Mouse (Mus musculus) left cerebral cortex, adult 2 months (tissue): ENCODE results near the gene Jtb. TPM values are rescaled to one million over a fixed set of nuclear protein-coding genes. Genes with fewer than 3 reads are reported as not detected.

ENCODE experiments used
- DNase-seq, 2 experiments: peaks; one replicate each; pipeline ENCODE4 v3.0.0; 2021 to 2022; ENCODE audit warnings: low spot score in 2 of 2, mixed read lengths in 1 of 2; ENCODE audit errors: extremely low spot score in 1 of 2
- H3K27ac ChIP-seq: fragments of 200-600 bp; 2 replicates; pipeline ENCODE4 v1.8.1; 2022
- H3K4me3 ChIP-seq: fragments of 200-600 bp; 2 replicates; pipeline ENCODE4 v1.8.1; 2022
- CTCF ChIP-seq: fragments of 200-600 bp; IDR thresholded peaks from 2 replicates; pipeline ENCODE4 v1.8.1; 2022; ENCODE audit warnings: antibody characterized with exemption, mild to moderate bottlenecking, moderate library complexity
- intact Hi-C: fragments of 180-260 bp; cut with DNase I; formaldehyde crosslinking; loops from one replicate; pipeline ENCODE4 v1.15.1; 2025
- total RNA-seq, 2 experiments: library from RNA; stranded (reverse); gene quantifications; 2 replicates each; pipeline ENCODE4 v1.2.3; 2021

Jtb gene
- total RNA-seq, 2 experiments from 2014 or later = 43.8 to 49.5 TPM

GRCm38 (mm10) chr3:90253653-90254418 lies 22.4 kb downstream of the Jtb start, which contains the start of gene Crtc2:
Crtc2 (plus strand) TSS chr3:90254163.
- H3K4me3 ChIP-seq = peak within 1 kb of the TSS; percentile 96

GRCm38 (mm10) chr3:90254419-90255193 lies 23.2 kb downstream of the Jtb start:
- DNase-seq = no peak
- intact Hi-C loops = no loop called here
- TF ChIP-seq CTCF = no peak
- Histone ChIP-seq H3K4me3 (peak overlapping the region; percentile 96), H3K27ac (peak overlapping the region; percentile 89)

More at GRCm38 (mm10) chr3:90253653-90254418, 22.4 kb downstream of the Jtb start, which contains the start of gene Crtc2:
- DNase-seq = peak; percentile 94 to 97
- peak within 1 kb of the TSS; percentile 89 for H3K27ac ChIP-seq
- TF ChIP-seq CTCF = no peak
- intact Hi-C loops = no loop called here

DNA sequence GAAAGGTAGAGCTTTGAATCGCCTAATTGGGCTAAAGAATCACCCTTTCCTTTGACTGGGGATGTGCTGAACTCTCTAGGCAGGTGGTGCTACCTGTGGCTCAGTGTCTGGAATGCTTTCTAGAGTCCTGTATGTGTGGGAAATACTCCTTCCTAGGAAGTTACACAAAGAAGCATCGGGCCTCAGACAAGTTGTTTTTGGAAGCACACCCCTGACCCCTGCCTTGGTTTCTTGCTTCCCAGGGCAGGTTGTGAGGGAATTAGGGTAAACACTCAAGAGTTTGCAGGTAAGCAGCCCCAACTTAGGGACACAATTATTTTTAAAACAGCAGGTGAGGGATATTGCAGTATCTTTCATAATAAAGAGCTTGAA lies 23.8 kb downstream of the Jtb start:
- intact Hi-C loops = no loop called here
- DNase-seq = no peak
- TF ChIP-seq CTCF = no peak
- Histone ChIP-seq H3K27ac (no peak overlapping the region; the same call in 1 of the 2 replicates), H3K4me3 (peak overlapping the region; percentile 96)

GRCm38 (mm10) chr3:90255784-90256353 lies 24.5 kb downstream of the Jtb start:
- TF ChIP-seq CTCF = no peak
- no peak overlapping the region for H3K4me3 ChIP-seq
- no peak overlapping the region for H3K27ac ChIP-seq
- no peak for DNase-seq
- intact Hi-C loops = no loop called here

DNA sequence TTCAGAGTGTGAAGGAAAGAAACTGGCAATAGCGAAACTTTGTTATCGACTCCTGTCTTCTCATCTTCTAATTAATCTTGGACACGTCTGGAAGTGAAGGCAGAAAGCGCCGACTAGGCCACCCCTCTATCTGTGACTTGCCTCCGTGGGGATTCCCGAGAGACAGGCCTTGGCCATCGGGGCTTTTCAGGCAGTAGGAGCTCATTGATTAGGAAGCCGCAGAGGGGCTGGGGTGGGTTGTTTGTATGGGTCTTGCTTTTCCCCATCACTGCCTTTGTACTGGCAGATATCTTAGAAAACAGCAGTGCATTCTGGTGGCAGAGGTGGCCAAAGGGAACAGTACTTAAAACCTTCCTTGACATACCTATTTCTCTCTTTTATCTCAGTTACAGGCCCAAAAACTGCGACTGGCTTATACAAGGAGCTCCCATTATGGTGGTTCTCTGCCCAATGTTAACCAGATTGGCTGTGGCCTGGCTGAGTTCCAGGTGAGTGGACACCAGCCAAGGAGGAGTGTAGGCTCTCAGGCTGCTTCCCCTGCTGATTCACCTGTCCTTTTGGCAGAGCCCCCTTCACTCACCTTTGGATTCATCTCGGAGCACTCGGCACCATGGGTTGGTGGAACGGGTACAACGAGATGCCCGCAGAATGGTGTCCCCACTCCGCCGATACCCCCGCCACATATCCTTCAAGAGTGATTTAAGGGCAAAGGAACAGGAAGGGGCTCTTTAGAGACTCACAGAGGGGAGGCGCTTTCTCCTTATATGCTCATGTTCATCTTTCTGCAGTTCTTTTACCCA lies 25.5 kb downstream of the Jtb start:
- TF ChIP-seq CTCF = no peak
- no peak overlapping the region for H3K27ac ChIP-seq
- intact Hi-C loops = no loop called here
- no peak overlapping the region for H3K4me3 ChIP-seq
- DNase-seq = no peak

DNA sequence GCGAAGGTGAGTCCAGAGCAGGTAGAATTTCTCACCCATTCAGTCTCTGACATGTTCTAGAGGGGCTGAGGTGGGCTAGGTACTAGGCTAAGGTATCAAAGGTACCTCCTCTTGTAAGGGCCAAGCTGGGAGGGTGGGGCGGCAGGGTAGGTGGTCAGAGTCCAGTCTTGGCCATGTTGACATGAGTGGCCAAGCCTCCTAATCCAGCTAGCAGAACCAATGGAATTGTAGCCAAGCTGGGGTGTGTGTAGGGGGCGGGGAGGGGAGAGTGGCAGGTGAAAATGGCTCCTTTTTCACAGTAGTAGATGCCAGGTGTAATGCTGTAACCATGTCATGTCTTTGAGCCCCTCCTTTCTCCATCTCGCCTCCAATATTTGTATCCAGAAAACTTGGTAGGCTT lies 27.1 kb downstream of the Jtb start:
- intact Hi-C loops = no loop called here

DNA sequence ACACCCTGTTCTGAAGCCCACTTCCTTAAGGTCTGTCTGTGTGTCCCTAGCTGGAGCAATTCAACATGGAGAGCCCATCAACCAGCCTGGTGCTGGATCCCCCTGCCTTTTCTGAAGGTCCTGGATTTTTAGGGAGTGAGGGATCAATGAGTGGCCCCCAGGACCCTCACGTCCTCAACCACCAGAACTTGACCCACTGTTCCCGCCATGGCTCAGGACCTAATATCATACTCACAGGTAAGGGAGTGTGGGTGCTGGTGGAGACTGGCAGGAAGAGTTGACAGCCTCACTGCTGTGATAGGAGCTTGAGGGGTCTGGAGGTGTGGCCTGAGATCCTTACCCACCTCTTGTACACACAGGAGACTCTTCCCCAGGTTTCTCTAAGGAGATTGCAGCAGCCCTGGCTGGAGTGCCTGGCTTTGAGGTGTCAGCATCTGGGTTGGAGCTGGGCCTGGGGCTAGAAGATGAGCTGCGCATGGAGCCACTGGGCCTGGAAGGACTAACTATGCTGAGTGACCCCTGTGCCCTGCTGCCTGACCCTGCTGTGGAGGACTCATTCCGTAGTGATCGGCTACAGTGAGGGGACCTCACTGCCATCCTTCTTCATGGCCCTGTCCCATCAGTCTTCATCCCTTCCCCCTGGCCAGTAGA lies 31.8 kb downstream of the Jtb start:
- Histone ChIP-seq H3K27ac (no peak overlapping the region), H3K4me3 (no peak overlapping the region)
- DNase-seq = no peak
- intact Hi-C loops = no loop called here
- TF ChIP-seq CTCF = no peak

More for the DNA sequence above, 27.1 kb downstream of the Jtb start:
- H3K4me3 ChIP-seq = no peak overlapping the region
- H3K27ac ChIP-seq = no peak overlapping the region
- no peak for TF ChIP-seq CTCF
- DNase-seq = no peak

DNA sequence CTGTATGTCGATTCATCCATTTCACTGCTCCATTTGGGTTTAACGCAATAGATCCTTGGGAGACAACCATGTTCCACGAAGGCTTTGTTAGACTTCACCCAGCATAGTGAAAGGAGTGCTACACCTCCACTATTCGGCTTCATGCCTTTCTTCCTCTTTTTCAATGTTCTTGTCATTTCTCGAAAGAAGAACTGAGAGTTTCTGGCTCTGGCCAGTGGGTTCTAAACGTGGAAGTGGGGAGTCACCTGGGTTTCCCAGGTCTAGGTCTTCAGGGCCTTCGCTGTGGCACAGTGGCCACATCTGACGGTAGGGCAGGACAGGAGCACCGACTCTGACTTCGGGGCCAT lies 33.3 kb downstream of the Jtb start:
- no peak for DNase-seq
- no peak for TF ChIP-seq CTCF
- peak overlapping the region; percentile 97 for H3K4me3 ChIP-seq
- H3K27ac ChIP-seq = peak overlapping the region; percentile 98
- intact Hi-C loops = loop anchor here (2.0 kb wide), 2 partner anchors 28 to 108 kb away; partner anchors contain the start of gene Gatad2b

DNA sequence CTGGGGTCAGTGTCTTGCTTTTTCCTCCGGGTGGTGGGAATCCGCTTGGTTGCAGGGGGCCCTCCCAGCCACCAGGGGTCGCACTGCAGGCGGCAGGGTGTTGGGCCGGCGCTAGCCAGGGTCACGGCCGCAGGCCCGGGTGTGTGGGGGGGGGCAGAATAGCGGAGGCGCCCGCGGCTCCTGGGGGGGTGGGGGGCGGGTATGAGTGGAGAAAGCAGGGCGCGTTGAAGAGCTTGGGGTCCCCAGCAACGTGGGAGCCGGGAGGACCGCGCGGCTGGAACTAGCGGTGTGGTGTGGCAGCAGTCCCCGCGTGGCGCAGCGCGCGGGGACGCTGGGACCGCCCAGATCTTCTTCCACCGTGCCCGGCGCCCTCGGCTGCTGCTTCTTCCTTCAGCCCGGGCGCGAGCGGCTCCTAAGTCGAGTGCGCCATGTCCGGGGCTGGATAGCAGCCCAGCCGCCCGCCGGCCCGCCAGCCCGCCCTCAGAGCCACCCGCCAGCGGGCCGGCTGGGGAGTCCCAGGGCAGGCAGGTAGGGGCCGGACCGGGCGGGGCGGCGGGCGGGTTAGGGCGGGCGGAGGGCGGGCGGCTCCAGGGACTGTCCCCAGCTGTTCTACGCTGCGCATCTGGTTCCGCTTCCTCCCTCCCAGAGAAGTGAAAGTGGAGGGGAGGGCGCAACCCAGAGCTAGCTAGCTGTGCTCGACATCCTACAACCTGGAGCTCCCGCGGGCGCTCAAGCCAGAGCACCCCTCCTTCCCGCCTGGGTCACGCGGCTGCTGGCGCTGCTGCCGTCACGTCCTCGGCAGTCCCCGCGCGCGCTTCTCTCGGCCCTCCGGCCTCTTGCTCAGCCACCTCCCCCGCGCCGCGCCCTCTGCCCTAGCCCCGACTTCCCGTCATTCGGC lies 33.9 kb downstream of the Jtb start, which contains the start of gene Dennd4b:
Dennd4b (plus strand) TSS at position 152 of the 898 bp plus-strand sequence.
- intact Hi-C loops = loop anchor here (2.0 kb wide), 2 partner anchors 28 to 108 kb away; partner anchors contain the start of gene Gatad2b
- TF ChIP-seq CTCF = peak; percentile 84
- DNase-seq = peak; percentile 87 to 92
- peak within 1 kb of the TSS; percentile 98 for H3K27ac ChIP-seq
- peak within 1 kb of the TSS; percentile 97 for H3K4me3 ChIP-seq
